Mouse (Mus musculus): Measurements from ENCODE around the gene Maats1. TPM values are rescaled to one million over a fixed set of nuclear protein-coding genes. Genes with fewer than 3 reads are reported as not detected.

Gene Maats1
- polyA plus RNA-seq, 1 experiment from 2014 or later: 0.06 TPM

GRCm38 (mm10) chr16:38368336-38368735, 26.4 kb upstream of the Maats1 start:
- Histone ChIP-seq H3K27me3 (ENCODE audit: insufficient read depth, poor library complexity, severe bottlenecking) (no peaks in the 10 kb centered on the region), H3K36me3 (peaks cover 56% of the 10 kb centered on the region), H3K4me3 (no peak overlapping the region), H3K4me1 (peaks cover 51% of the 10 kb centered on the region), H3K27ac (no peak overlapping the region), H3K9me3 (no peaks in the 10 kb centered on the region)
- DNase-seq (ENCODE audit: low spot score): peak; percentile 83
- WGBS: 45% methylated on average over 10 of the region's 10 CpGs

DNA sequence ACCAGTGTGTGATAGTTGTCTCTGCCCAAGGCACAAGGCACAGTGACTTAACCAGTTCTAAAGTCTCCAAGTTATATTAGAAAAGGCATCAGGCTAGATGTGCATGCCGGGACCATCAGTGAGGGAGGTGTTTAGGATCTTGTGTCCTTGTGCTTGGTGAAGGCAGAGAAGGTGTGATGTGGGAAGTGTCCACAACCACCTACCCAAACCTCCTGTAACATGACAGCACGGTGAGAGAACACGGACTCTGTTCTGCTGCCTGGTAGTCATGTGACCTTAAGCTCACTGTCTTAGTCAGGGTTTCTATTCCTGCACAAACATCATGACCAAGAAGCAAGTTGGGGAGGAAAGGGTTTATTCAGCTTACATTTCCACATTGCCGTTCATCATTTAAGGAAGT, 24.3 kb upstream of the Maats1 start:
- Histone ChIP-seq H3K4me3 (peak overlapping the region; percentile 65), H3K36me3 (peaks cover 41% of the 10 kb centered on the region), H3K9me3 (no peaks in the 10 kb centered on the region), H3K27me3 (ENCODE audit: insufficient read depth, poor library complexity, severe bottlenecking) (no peaks in the 10 kb centered on the region), H3K27ac (peak overlapping the region; percentile 91), H3K4me1 (peaks cover 54% of the 10 kb centered on the region)
- peak; percentile 70 for DNase-seq (ENCODE audit: low spot score)
- 54% methylated on average over 4 of the region's 4 CpGs for WGBS

DNA sequence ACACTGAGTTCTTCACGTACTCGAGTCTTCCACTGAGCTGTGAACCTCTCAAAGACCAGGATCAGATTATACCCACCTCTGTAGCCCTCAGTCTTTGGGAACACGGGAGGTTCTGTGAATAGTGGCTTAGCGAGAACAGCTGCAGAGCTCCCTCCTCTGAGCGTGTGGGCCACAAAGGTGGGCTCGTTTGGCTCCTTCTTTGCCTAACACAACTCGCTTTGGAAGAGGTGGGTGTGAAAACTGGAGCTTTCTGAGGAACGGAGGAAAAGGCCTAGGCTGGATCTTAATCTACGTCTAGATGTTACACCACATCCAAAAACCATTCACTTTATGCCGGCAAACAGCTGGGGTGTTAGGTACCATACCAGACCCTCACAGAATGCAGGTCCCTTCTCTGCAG, 23.4 kb upstream of the Maats1 start:
- H3K4me3 ChIP-seq: peak overlapping the region; percentile 65
- no peak for DNase-seq (ENCODE audit: low spot score)
- peaks cover 33% of the 10 kb centered on the region for H3K36me3 ChIP-seq
- peak overlapping the region; percentile 91 for H3K27ac ChIP-seq
- H3K4me1 ChIP-seq: peaks cover 55% of the 10 kb centered on the region
- 47% methylated on average over 10 of the region's 10 CpGs for WGBS
- H3K9me3 ChIP-seq: no peaks in the 10 kb centered on the region
- no peaks in the 10 kb centered on the region for H3K27me3 ChIP-seq (ENCODE audit: insufficient read depth, poor library complexity, severe bottlenecking)

DNA sequence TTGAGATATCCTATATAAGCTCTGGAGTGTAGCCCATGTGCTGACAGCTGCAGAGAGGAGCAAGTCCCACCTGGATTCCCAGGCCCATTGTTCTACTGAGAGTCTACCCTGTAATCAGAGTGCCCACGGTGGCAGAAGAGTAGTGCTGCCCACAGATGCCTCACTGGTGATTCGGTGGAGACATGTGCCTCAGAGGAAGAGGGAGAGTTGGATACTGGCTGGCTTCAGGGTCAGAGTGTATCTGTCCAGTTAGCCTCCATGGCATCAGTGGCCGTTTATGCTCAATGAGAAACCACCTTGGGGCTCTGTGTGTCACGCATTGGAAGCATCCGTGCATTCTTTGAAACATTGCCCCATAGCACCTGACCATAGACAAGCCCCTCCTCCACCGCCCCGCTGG, 21.7 kb upstream of the Maats1 start:
- Histone ChIP-seq H3K27ac (peak overlapping the region; percentile 91), H3K36me3 (peaks cover 16% of the 10 kb centered on the region), H3K4me3 (peak overlapping the region; percentile 65), H3K4me1 (peaks cover 54% of the 10 kb centered on the region), H3K9me3 (no peaks in the 10 kb centered on the region), H3K27me3 (ENCODE audit: insufficient read depth, poor library complexity, severe bottlenecking) (no peaks in the 10 kb centered on the region)
- no peak for DNase-seq (ENCODE audit: low spot score)
- WGBS: 33% methylated on average over 7 of the region's 7 CpGs

DNA sequence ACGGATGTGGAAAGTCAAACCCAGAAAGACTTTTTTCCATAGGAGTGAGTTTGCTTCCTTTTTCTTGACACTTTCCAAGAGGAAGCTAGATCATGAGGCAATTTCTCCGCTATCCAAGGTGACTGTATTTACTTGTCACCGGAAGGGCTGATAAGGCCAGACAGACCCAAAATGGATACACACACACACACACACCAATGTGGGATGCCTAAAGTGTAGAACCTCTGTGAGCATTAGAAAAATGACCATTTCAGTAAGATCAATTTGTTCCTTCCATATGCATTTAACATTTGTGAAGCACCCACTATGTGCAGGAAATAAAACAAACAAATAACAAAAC, 21.3 kb upstream of the Maats1 start:
- H3K27me3 ChIP-seq (ENCODE audit: insufficient read depth, poor library complexity, severe bottlenecking): no peaks in the 10 kb centered on the region
- H3K27ac ChIP-seq: peak overlapping the region; percentile 91
- WGBS: 11% methylated on average over 3 of the region's 3 CpGs
- peak overlapping the region; percentile 65 for H3K4me3 ChIP-seq
- DNase-seq (ENCODE audit: low spot score): no peak
- H3K36me3 ChIP-seq: peaks cover 16% of the 10 kb centered on the region
- H3K4me1 ChIP-seq: peaks cover 50% of the 10 kb centered on the region
- no peaks in the 10 kb centered on the region for H3K9me3 ChIP-seq

DNA sequence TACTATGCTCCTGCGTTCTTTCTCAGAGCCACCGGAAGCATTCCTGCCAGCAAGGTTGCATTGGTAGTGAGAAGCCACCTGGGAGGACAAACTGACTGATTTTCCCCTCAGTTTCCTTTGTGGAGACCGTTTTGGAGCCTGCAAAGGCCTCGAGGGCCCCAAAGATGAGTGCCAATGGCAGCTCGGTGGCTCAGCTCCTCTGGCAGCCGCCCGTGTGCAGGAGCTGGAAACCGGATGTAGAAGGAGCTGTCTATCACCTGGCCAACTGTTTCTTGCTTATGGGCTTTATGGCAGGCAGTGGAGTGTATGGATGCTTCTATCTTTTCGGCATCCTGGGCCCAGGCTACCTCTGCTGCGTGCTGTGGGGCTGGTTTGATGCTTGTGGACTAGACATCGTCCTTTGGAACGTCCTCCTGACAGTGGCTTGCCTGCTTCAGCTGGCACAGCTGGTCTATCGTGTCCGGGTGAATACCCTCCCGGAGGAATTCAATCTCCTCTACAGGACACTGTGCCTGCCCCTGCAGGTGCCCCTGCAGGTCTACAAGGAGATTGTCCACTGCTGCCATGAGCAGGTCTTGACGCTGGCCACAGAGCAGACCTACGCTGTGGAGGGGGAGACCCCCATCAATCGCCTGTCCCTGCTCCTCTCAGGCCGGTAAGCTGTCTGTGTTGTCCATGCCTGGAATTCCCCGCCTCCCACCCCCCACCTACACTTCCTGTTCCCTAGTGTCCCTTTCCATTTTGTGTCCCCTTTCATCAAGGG, 20.7 kb upstream of the Maats1 start:
- 27% methylated on average over 20 of the region's 20 CpGs for WGBS
- H3K4me3 ChIP-seq: peak overlapping the region; percentile 65
- no peak for DNase-seq (ENCODE audit: low spot score)
- H3K9me3 ChIP-seq: no peaks in the 10 kb centered on the region
- peaks cover 50% of the 10 kb centered on the region for H3K4me1 ChIP-seq
- peaks cover 20% of the 10 kb centered on the region for H3K36me3 ChIP-seq
- H3K27ac ChIP-seq: peak overlapping the region; percentile 91
- no peaks in the 10 kb centered on the region for H3K27me3 ChIP-seq (ENCODE audit: insufficient read depth, poor library complexity, severe bottlenecking)

DNA sequence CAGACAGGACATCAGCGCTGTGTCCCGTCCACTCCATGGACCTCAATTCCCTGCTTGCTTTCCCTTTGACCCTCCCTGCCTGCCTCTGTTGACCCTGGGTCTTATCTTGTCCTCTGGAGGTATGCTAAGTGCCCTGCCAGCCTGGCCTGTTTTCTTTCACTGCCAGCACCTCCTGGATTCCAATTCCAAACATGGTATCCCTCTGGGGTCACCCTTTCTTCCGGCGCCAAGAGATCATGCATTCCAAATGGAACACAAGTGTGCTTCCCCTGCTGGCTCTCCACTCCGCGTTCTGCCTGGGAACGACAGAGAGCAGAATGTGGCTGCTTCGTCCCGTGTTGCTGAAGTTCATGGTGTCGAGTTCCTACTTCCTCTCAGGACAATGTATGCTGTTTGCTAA, 20.0 kb upstream of the Maats1 start, which contains the start of gene Popdc2:
Gene Popdc2, plus strand, starts transcription at position 277 of the 400 bp plus-strand sequence.
- peak; percentile 95 for DNase-seq (ENCODE audit: low spot score)
- Histone ChIP-seq H3K4me1 (peaks cover 50% of the 10 kb centered on the region), H3K27ac (peak within 1 kb of the TSS; percentile 91), H3K9me3 (no peaks in the 10 kb centered on the region), H3K36me3 (peaks cover 25% of the 10 kb centered on the region), H3K27me3 (ENCODE audit: insufficient read depth, poor library complexity, severe bottlenecking) (no peaks in the 10 kb centered on the region), H3K4me3 (peak within 1 kb of the TSS; percentile 65)
- 9% methylated on average over 10 of the region's 10 CpGs for WGBS

- Histone ChIP-seq H3K9me3 (no peaks in the 10 kb centered on the region), H3K36me3 (peaks cover 16% of the 10 kb centered on the region), H3K27me3 (ENCODE audit: insufficient read depth, poor library complexity, severe bottlenecking) (no peaks in the 10 kb centered on the region), H3K4me3 (no peak overlapping the region), H3K4me1 (peaks cover 53% of the 10 kb centered on the region), H3K27ac (peak overlapping the region; percentile 91)
- WGBS: 32% methylated on average over 2 of the region's 2 CpGs
- DNase-seq (ENCODE audit: low spot score): no peak
These were observed 18.4 kb upstream of the Maats1 start for GRCm38 (mm10) chr16:38360317-38360716.

DNA sequence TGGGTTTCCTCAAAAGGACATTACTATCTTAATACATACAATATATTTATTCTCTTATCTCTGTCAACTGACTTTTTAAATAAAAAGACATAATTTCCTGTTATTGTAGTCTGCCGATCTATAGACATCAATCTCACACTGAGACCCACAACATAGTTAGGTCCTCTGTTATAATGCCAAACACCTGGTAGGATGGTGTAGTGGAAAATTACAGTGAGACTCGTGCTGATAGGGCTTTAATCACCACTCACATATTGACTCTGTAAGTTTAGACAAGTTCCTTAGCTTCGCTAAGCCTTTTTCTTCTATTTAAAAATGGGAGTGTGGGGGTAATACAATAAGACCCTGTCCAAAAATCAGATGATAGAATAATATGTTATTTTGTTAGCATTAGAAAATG, 17.9 kb upstream of the Maats1 start:
- Histone ChIP-seq H3K36me3 (peaks cover 13% of the 10 kb centered on the region; the same call in 1 of the 2 replicates), H3K9me3 (no peaks in the 10 kb centered on the region), H3K27me3 (ENCODE audit: insufficient read depth, poor library complexity, severe bottlenecking) (no peaks in the 10 kb centered on the region), H3K4me1 (peaks cover 53% of the 10 kb centered on the region), H3K27ac (peak overlapping the region; percentile 91; the same call in 1 of the 2 replicates), H3K4me3 (no peak overlapping the region)
- DNase-seq (ENCODE audit: low spot score): no peak
- 65% methylated on average over 3 of the region's 3 CpGs for WGBS

DNA sequence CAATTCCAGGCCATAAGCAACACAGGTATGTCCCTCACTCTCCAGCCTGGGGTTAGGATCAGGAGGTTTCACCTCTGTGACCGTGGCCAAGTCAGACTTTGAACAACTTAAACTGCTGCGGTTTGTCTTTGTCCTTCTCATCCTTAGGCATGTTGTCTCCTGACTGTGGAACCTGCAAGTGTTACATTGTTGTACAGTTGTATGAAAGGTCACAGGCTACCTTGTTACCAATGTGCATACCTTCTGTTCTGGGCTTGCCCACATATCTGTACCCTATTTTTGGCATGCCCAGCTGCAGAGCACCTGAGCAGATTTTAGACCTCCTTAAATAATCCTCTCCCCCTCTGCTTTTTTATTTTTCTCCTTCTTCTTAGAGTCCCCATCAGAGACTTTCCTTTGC, 17.3 kb upstream of the Maats1 start:
- H3K27ac ChIP-seq: peak overlapping the region; percentile 56; the same call in 1 of the 2 replicates
- no peak for DNase-seq (ENCODE audit: low spot score)
- no peaks in the 10 kb centered on the region for H3K9me3 ChIP-seq
- H3K4me1 ChIP-seq: peaks cover 58% of the 10 kb centered on the region
- H3K27me3 ChIP-seq (ENCODE audit: insufficient read depth, poor library complexity, severe bottlenecking): no peaks in the 10 kb centered on the region
- no peak overlapping the region for H3K4me3 ChIP-seq
- 87% methylated on average over 2 of the region's 2 CpGs for WGBS
- H3K36me3 ChIP-seq: peaks cover 13% of the 10 kb centered on the region; the same call in 1 of the 2 replicates

DNA sequence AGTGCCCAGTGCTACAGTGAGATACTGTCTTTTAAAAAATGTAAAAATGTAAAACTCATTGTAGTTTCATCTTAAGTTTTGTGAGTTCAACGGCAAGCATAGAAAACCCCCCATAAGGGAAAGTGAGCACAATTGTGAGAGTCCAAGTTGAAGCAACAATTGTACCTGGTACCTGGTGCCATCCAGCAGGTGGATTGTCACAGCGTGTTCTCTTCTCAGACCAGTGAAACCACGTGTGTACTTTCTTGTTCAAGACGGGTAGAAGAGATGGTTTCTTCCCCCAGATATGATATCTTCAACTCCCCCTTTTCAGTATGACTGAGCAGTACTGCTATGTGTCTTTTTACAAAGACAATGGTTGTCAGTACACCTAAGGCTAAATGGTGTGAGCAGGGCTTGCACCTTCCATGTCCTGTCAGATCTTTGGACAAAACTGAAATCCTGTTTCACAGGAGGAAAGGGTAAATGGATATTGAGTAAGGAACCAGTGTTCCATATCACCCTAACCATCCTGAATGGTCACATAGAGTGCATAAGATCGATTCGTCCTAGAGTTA, 16.4 kb upstream of the Maats1 start:
- 81% methylated on average over 6 of the region's 6 CpGs for WGBS
- Histone ChIP-seq H3K27ac (no peak overlapping the region), H3K9me3 (no peaks in the 10 kb centered on the region), H3K4me1 (peaks cover 57% of the 10 kb centered on the region), H3K4me3 (no peak overlapping the region), H3K27me3 (ENCODE audit: insufficient read depth, poor library complexity, severe bottlenecking) (no peaks in the 10 kb centered on the region), H3K36me3 (peaks cover 13% of the 10 kb centered on the region; the same call in 1 of the 2 replicates)
- no peak for DNase-seq (ENCODE audit: low spot score)

DNA sequence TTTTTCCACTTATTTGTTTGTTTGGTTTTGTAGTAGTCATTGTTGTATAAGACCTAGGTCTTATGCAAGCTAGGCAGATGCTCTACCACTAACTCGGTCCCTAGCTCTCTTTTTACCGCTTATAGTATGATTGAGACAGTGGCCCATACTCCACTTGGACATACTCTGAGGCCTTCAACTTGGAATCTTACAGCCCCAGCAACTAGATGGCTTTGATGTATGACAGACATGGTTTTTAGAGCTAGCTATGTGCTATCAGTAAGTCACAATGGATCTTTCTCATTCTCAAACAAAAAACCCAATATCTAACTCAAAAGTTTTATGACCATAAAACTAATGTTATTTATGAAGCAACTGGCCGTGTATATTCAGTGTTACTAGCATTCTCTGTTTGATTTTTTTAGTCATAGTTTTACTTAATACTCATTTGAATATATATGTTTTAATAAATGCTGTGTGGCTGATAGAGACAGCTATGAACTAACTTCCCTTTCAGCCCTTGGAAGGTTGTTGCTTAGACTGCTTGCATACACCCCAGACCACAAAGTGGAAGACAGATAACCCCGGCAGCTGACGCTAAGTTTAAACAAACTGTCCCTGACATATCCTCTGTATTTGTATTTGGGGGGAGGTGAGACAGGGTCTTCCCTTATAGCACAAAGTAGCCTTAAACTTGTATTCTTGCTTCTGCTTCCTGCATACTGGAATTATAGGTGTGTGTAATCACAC, 12.4 kb upstream of the Maats1 start:
- peaks cover 49% of the 10 kb centered on the region for H3K4me1 ChIP-seq
- WGBS: 57% methylated on average over 5 of the region's 5 CpGs
- no peaks in the 10 kb centered on the region for H3K9me3 ChIP-seq
- H3K36me3 ChIP-seq: peaks cover 34% of the 10 kb centered on the region
- peak overlapping the region; percentile 64; the same call in 1 of the 2 replicates for H3K27ac ChIP-seq
- H3K27me3 ChIP-seq (ENCODE audit: insufficient read depth, poor library complexity, severe bottlenecking): no peaks in the 10 kb centered on the region
- DNase-seq (ENCODE audit: low spot score): no peak
- H3K4me3 ChIP-seq: no peak overlapping the region

GRCm38 (mm10) chr16:38353642-38354041, 11.7 kb upstream of the Maats1 start:
- H3K27ac ChIP-seq: peak overlapping the region; percentile 64

More at GRCm38 (mm10) chr16:38353642-38354041, 11.7 kb upstream of the Maats1 start:
- H3K4me1 ChIP-seq: peaks cover 43% of the 10 kb centered on the region
- H3K36me3 ChIP-seq: peaks cover 38% of the 10 kb centered on the region
- H3K9me3 ChIP-seq: no peaks in the 10 kb centered on the region
- 71% methylated on average over 2 of the region's 2 CpGs for WGBS
- no peak overlapping the region for H3K4me3 ChIP-seq
- no peaks in the 10 kb centered on the region for H3K27me3 ChIP-seq (ENCODE audit: insufficient read depth, poor library complexity, severe bottlenecking)
- peak; percentile 72 for DNase-seq (ENCODE audit: low spot score)

Measured in heart, embryonic 10.5 days (tissue).